In the genomic region with DNA sequence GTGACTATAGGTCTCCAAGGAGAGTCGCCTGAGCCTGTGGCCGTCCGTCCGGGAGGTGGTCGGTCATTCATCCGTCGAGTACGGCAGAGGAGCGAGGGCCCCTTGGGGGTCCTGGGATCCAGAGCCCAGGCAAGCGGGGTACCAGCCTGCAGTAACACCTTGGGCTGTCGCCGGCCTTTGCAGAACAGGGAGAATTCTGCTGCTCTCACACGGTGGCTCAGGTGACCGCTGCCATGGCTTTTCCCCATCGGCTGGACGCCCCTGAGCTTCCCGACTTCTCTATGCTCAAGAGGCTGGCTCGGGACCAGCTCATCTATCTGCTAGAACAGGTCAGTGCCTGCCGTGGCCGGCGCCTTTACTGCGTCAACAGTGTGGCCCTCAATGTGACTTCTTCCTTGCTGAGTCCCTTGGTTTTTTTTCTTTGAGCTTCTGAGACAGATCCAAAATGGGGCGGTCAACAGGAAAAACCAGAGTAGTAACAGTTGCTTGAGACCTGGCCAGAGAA, we compare ENCODE assay signal across 7 mouse cellular contexts. TPM values are rescaled to one million over a fixed set of nuclear protein-coding genes. Genes with fewer than 3 reads are reported as not detected.
DNase-seq lines count a peak whose midpoint lies in the region; ATAC-seq and TF ChIP-seq lines count a peak whose summit lies in the region.

No protein-coding gene starts in this region.

- TF ChIP-seq POLR2A in limb, embryonic 14.5 days (IDR thresholded peaks at IDR 0.05; ENCODE audit: borderline replicate concordance, extremely low read depth, insufficient read depth, insufficient read length): no peak

- H3K4me1 ChIP-seq in lung, embryonic 14.5 days (ENCODE audit: insufficient read depth): peaks cover 8% of the 10 kb centered on the region; the same call in 1 of the 2 replicates
- H3K4me1 ChIP-seq in brown adipose tissue, adult 24 weeks (ENCODE audit: control insufficient read depth, insufficient read depth, insufficient read length, low read length): peaks cover 8% of the 10 kb centered on the region; the same call in 1 of the 2 replicates
- H3K4me1 ChIP-seq in heart, embryonic 15.5 days (replicated peaks): peaks cover 21% of the 10 kb centered on the region
- H3K4me1 ChIP-seq in limb, embryonic 14.5 days (ENCODE audit: control insufficient read depth, insufficient read depth, low read length): peaks cover 15% of the 10 kb centered on the region
- peaks cover 21% of the 10 kb centered on the region for H3K4me1 ChIP-seq in midbrain, embryonic 16.5 days (ENCODE audit: control insufficient read depth, insufficient read depth, low read length)

- peak; percentile 72 for ATAC-seq in lung, embryonic 14.5 days (ENCODE audit: insufficient read depth)
- peak; percentile 62 for ATAC-seq in heart, embryonic 15.5 days (replicated peaks; ENCODE audit: insufficient number of reproducible peaks, insufficient read depth, low FRiP score, low read depth)
- ATAC-seq in limb, embryonic 14.5 days (ENCODE audit: low FRiP score, low read depth): peak; percentile 28; the same call in 1 of the 2 replicates
- ATAC-seq in midbrain, embryonic 16.5 days: peak; percentile 73; the same call in 1 of the 2 replicates

- peaks cover 4% of the 10 kb centered on the region; the same call in 1 of the 2 replicates for H3K9me3 ChIP-seq in lung, embryonic 14.5 days (ENCODE audit: low read depth, low read length)
- H3K9me3 ChIP-seq in heart, embryonic 15.5 days (replicated peaks): peaks cover 4% of the 10 kb centered on the region
- H3K9me3 ChIP-seq in limb, embryonic 14.5 days (ENCODE audit: control insufficient read depth, low read length): peaks cover 8% of the 10 kb centered on the region; the same call in 1 of the 2 replicates
- H3K9me3 ChIP-seq in midbrain, embryonic 16.5 days (replicated peaks; ENCODE audit: control insufficient read depth, low read length, poor library complexity, severe bottlenecking): peaks cover 7% of the 10 kb centered on the region; the same call in 1 of the 2 replicates

- H3K27me3 ChIP-seq in lung, embryonic 14.5 days (ENCODE audit: insufficient read depth, low read length): no peaks in the 10 kb centered on the region
- no peaks in the 10 kb centered on the region for H3K27me3 ChIP-seq in heart, embryonic 15.5 days
- no peaks in the 10 kb centered on the region for H3K27me3 ChIP-seq in limb, embryonic 14.5 days (ENCODE audit: control insufficient read depth, insufficient read depth, low read length)
- no peaks in the 10 kb centered on the region for H3K27me3 ChIP-seq in midbrain, embryonic 16.5 days (ENCODE audit: control insufficient read depth, insufficient read depth, low read depth, low read length)

- WGBS in lung, embryonic 14.5 days: under 1% methylated on average over 23 of the region's 23 CpGs
- under 1% methylated on average over 23 of the region's 23 CpGs for WGBS in heart, embryonic 15.5 days
- under 1% methylated on average over 23 of the region's 23 CpGs for WGBS in limb, embryonic 14.5 days
- WGBS in midbrain, embryonic 16.5 days: 1% methylated on average over 23 of the region's 23 CpGs

- peak; percentile 37 for DNase-seq in lung, embryonic 14.5 days
- no peak for DNase-seq in lung, postnatal 4 days
- no peak for DNase-seq in limb, embryonic 14.5 days (ENCODE audit: low spot score)
- no peak for DNase-seq in T-cell, adult 2 months (ENCODE audit: low spot score)

- peak overlapping the region; percentile 82 for H3K4me3 ChIP-seq in lung, embryonic 14.5 days (ENCODE audit: low read depth, low read length)
- peak overlapping the region; percentile 89 for H3K4me3 ChIP-seq in brown adipose tissue, adult 24 weeks (ENCODE audit: insufficient read depth, low read depth, low read length)
- H3K4me3 ChIP-seq in heart, embryonic 15.5 days: peak overlapping the region; percentile 75
- peak overlapping the region; percentile 90 for H3K4me3 ChIP-seq in limb, embryonic 14.5 days (replicated peaks; ENCODE audit: low read length)
- H3K4me3 ChIP-seq in midbrain, embryonic 16.5 days (ENCODE audit: low read depth, low read length): peak overlapping the region; percentile 90

- TF ChIP-seq CTCF in lung, embryonic 14.5 days (IDR thresholded peaks at IDR 0.05; ENCODE audit: low read depth): no peak

- H3K4me2 ChIP-seq in lung, embryonic 14.5 days: peak overlapping the region; percentile 90
- peak overlapping the region; percentile 84 for H3K4me2 ChIP-seq in heart, embryonic 15.5 days
- peak overlapping the region; percentile 90 for H3K4me2 ChIP-seq in limb, embryonic 14.5 days (replicated peaks; ENCODE audit: low read depth, low read length, severe bottlenecking)
- H3K4me2 ChIP-seq in midbrain, embryonic 16.5 days (ENCODE audit: low read length): peak overlapping the region; percentile 81

- peak overlapping the region; percentile 75 for H3K9ac ChIP-seq in lung, embryonic 14.5 days
- peak overlapping the region; percentile 75 for H3K9ac ChIP-seq in heart, embryonic 15.5 days
- H3K9ac ChIP-seq in limb, embryonic 14.5 days (ENCODE audit: low read depth, low read length, severe bottlenecking): peak overlapping the region; percentile 68
- H3K9ac ChIP-seq in midbrain, embryonic 16.5 days (ENCODE audit: low read depth, low read length): peak overlapping the region; percentile 86

- peaks cover 40% of the 10 kb centered on the region for H3K36me3 ChIP-seq in lung, embryonic 14.5 days (ENCODE audit: insufficient read depth)
- peaks cover 39% of the 10 kb centered on the region for H3K36me3 ChIP-seq in heart, embryonic 15.5 days
- peaks cover 36% of the 10 kb centered on the region for H3K36me3 ChIP-seq in limb, embryonic 14.5 days (ENCODE audit: control insufficient read depth, insufficient read depth, low read length)
- peaks cover 41% of the 10 kb centered on the region for H3K36me3 ChIP-seq in midbrain, embryonic 16.5 days (ENCODE audit: control insufficient read depth, insufficient read depth, low read length)

- H3K27ac ChIP-seq in lung, embryonic 14.5 days (ENCODE audit: low read depth): peak overlapping the region; percentile 45; the same call in 1 of the 2 replicates
- H3K27ac ChIP-seq in brown adipose tissue, adult 24 weeks (replicated peaks; ENCODE audit: low read depth, low read length): peak overlapping the region; percentile 34; the same call in 1 of the 2 replicates
- H3K27ac ChIP-seq in heart, embryonic 15.5 days: peak overlapping the region; percentile 81
- no peak overlapping the region for H3K27ac ChIP-seq in limb, embryonic 14.5 days (replicated peaks; ENCODE audit: low read depth, low read length)
- peak overlapping the region; percentile 80 for H3K27ac ChIP-seq in midbrain, embryonic 16.5 days (ENCODE audit: low read length)

RNA-seq across cellular contexts. Expression of a gene that starts 0.4 kb away (rescaled TPM):
- polyA plus RNA-seq in lung, embryonic 14.5 days (2014; fragmentation: Nextera tagmentation; extraction: Ambion mirVana): 11.6 and 12.1 TPM in 2 replicates
- polyA plus RNA-seq in brown adipose tissue, adult 24 weeks (2012; ENCODE audit: insufficient read depth, insufficient read length, missing spikeins): 4.1 and 6.4 TPM in 2 replicates
- polyA plus RNA-seq in heart, embryonic 15.5 days (2015; fragmentation: Nextera tagmentation; extraction: Ambion mirVana): 8.1 and 12.1 TPM in 2 replicates
- polyA plus RNA-seq in limb, embryonic 14.5 days (2012; rRNA removed): 17.0 and 19.1 TPM in 2 replicates
- polyA plus RNA-seq in limb, embryonic 14.5 days (2014; fragmentation: Nextera tagmentation; extraction: Ambion mirVana): 8.6 and 9.2 TPM in 2 replicates
- polyA plus RNA-seq in midbrain, embryonic 16.5 days (2015; fragmentation: Nextera tagmentation; extraction: Ambion mirVana): 27.3 and 27.5 TPM in 2 replicates

RNA-seq across cellular contexts. Expression of a gene that starts 8.8 kb away (rescaled TPM):
- 40.1 and 41.0 TPM in 2 replicates for polyA plus RNA-seq in lung, embryonic 14.5 days (2014; fragmentation: Nextera tagmentation; extraction: Ambion mirVana)
- 26.1 and 27.5 TPM in 2 replicates for polyA plus RNA-seq in brown adipose tissue, adult 24 weeks (2012; ENCODE audit: insufficient read depth, insufficient read length, missing spikeins)
- 36.3 and 39.5 TPM in 2 replicates for polyA plus RNA-seq in heart, embryonic 15.5 days (2015; fragmentation: Nextera tagmentation; extraction: Ambion mirVana)
- polyA plus RNA-seq in limb, embryonic 14.5 days (2012; rRNA removed): 50.0 and 51.6 TPM in 2 replicates
- 47.5 and 49.9 TPM in 2 replicates for polyA plus RNA-seq in limb, embryonic 14.5 days (2014; fragmentation: Nextera tagmentation; extraction: Ambion mirVana)
- 73.8 and 78.5 TPM in 2 replicates for polyA plus RNA-seq in midbrain, embryonic 16.5 days (2015; fragmentation: Nextera tagmentation; extraction: Ambion mirVana)

RNA-seq across cellular contexts. Expression of a gene that starts 23.6 kb away (rescaled TPM):
- polyA plus RNA-seq in lung, embryonic 14.5 days (2014; fragmentation: Nextera tagmentation; extraction: Ambion mirVana): 0.50 and 0.71 TPM in 2 replicates
- polyA plus RNA-seq in brown adipose tissue, adult 24 weeks (2012; ENCODE audit: insufficient read depth, insufficient read length, missing spikeins): not detected in 2 replicates
- polyA plus RNA-seq in heart, embryonic 15.5 days (2015; fragmentation: Nextera tagmentation; extraction: Ambion mirVana): 0.63 and 1.2 TPM in 2 replicates
- polyA plus RNA-seq in limb, embryonic 14.5 days (2012; rRNA removed): 0.28 and 0.59 TPM in 2 replicates
- polyA plus RNA-seq in limb, embryonic 14.5 days (2014; fragmentation: Nextera tagmentation; extraction: Ambion mirVana): 0.73 and 0.94 TPM in 2 replicates
- 2.9 and 3.0 TPM in 2 replicates for polyA plus RNA-seq in midbrain, embryonic 16.5 days (2015; fragmentation: Nextera tagmentation; extraction: Ambion mirVana)

RNA-seq across cellular contexts. Expression of a gene that starts 24.4 kb away (rescaled TPM):
- polyA plus RNA-seq in lung, embryonic 14.5 days (2014; fragmentation: Nextera tagmentation; extraction: Ambion mirVana): 205 and 206 TPM in 2 replicates
- polyA plus RNA-seq in brown adipose tissue, adult 24 weeks (2012; ENCODE audit: insufficient read depth, insufficient read length, missing spikeins): 1.3 TPM in 1 of 2 replicates, not detected in the other
- 125 and 145 TPM in 2 replicates for polyA plus RNA-seq in heart, embryonic 15.5 days (2015; fragmentation: Nextera tagmentation; extraction: Ambion mirVana)
- 78.5 and 79.9 TPM in 2 replicates for polyA plus RNA-seq in limb, embryonic 14.5 days (2012; rRNA removed)
- 109 and 111 TPM in 2 replicates for polyA plus RNA-seq in limb, embryonic 14.5 days (2014; fragmentation: Nextera tagmentation; extraction: Ambion mirVana)
- 22.6 and 23.7 TPM in 2 replicates for polyA plus RNA-seq in midbrain, embryonic 16.5 days (2015; fragmentation: Nextera tagmentation; extraction: Ambion mirVana)

RNA-seq across cellular contexts. Expression of a gene that starts 37.1 kb away (rescaled TPM):
- polyA plus RNA-seq in lung, embryonic 14.5 days (2014; fragmentation: Nextera tagmentation; extraction: Ambion mirVana): 3.9 and 4.0 TPM in 2 replicates
- polyA plus RNA-seq in brown adipose tissue, adult 24 weeks (2012; ENCODE audit: insufficient read depth, insufficient read length, missing spikeins): 0.71 and 2.9 TPM in 2 replicates
- 2.7 and 3.8 TPM in 2 replicates for polyA plus RNA-seq in heart, embryonic 15.5 days (2015; fragmentation: Nextera tagmentation; extraction: Ambion mirVana)
- polyA plus RNA-seq in limb, embryonic 14.5 days (2012; rRNA removed): 2.0 TPM in 2 replicates
- 2.1 and 2.4 TPM in 2 replicates for polyA plus RNA-seq in limb, embryonic 14.5 days (2014; fragmentation: Nextera tagmentation; extraction: Ambion mirVana)
- 3.7 and 4.6 TPM in 2 replicates for polyA plus RNA-seq in midbrain, embryonic 16.5 days (2015; fragmentation: Nextera tagmentation; extraction: Ambion mirVana)
